Mouse (Mus musculus) E14TG2a.4 (cell line): ENCODE measurements around the gene 1520401A03Rik.

Experiments used
- H3K27me3 ChIP-seq: 2 replicates; pipeline ENCODE4 v1.6.1; 2014; ENCODE audit warnings: low read length, control low read depth; ENCODE audit not compliant: insufficient read depth
- H3K36me3 ChIP-seq: 2 replicates; pipeline ENCODE4 v1.6.1; 2014; ENCODE audit warnings: low read length, control low read depth; ENCODE audit not compliant: insufficient read depth
- H3K4me1 ChIP-seq: replicated peaks from 2 replicates; pipeline ENCODE4 v1.6.1; 2014; ENCODE audit warnings: low read depth, low read length, control low read depth
- H3K4me3 ChIP-seq: replicated peaks from 2 replicates; pipeline ENCODE4 v1.5.1; 2014; ENCODE audit warnings: mild to moderate bottlenecking, low read length
- H3K9me3 ChIP-seq: 2 replicates; pipeline ENCODE4 v1.6.1; 2014; ENCODE audit warnings: low read length, control low read depth
- CTCF ChIP-seq: conservative IDR thresholded peaks from 2 replicates; pipeline ENCODE4 v1.5.1; 2014; ENCODE audit warnings: low read length
- NANOG ChIP-seq: IDR thresholded peaks from 2 replicates; pipeline ENCODE4 v1.6.1; 2014; ENCODE audit warnings: borderline replicate concordance, low read length, mixed read lengths
- POU5F1 ChIP-seq: IDR thresholded peaks from 2 replicates; pipeline ENCODE4 v1.6.1; 2014; ENCODE audit warnings: low read length, borderline replicate concordance

The 1520401A03Rik gene

GRCm38 (mm10) chr17:23758801-23759200 is 36.2 kb upstream of the 1520401A03Rik start:
- H3K4me3 ChIP-seq = peak overlapping the region; percentile 17; the same call in 1 of the 2 replicates
- peaks cover 73% of the 10 kb centered on the region for H3K4me1 ChIP-seq
- H3K27me3 ChIP-seq = no peaks in the 10 kb centered on the region
- no peak for TF ChIP-seq POU5F1
- TF ChIP-seq NANOG = no peak
- TF ChIP-seq CTCF = no peak
- no peaks in the 10 kb centered on the region for H3K9me3 ChIP-seq
- peaks cover 40% of the 10 kb centered on the region for H3K36me3 ChIP-seq

- Histone ChIP-seq H3K36me3 (peaks cover 51% of the 10 kb centered on the region), H3K9me3 (no peaks in the 10 kb centered on the region), H3K4me3 (no peak overlapping the region; the same call in 1 of the 2 replicates), H3K27me3 (no peaks in the 10 kb centered on the region), H3K4me1 (peaks cover 62% of the 10 kb centered on the region)
- TF ChIP-seq NANOG (no peak), POU5F1 (no peak), CTCF (no peak)
Observed at GRCm38 (mm10) chr17:23757581-23757980, 35.0 kb upstream of the 1520401A03Rik start.

- TF ChIP-seq POU5F1 = no peak
- TF ChIP-seq NANOG = no peak
- TF ChIP-seq CTCF = no peak
- H3K9me3 ChIP-seq = no peaks in the 10 kb centered on the region
- peaks cover 48% of the 10 kb centered on the region for H3K4me1 ChIP-seq
- H3K4me3 ChIP-seq = peak overlapping the region; percentile 70
- peaks cover 47% of the 10 kb centered on the region for H3K36me3 ChIP-seq
- H3K27me3 ChIP-seq = no peaks in the 10 kb centered on the region
Observed at GRCm38 (mm10) chr17:23755689-23756088, 33.1 kb upstream of the 1520401A03Rik start.

- TF ChIP-seq NANOG = no peak
- no peak for TF ChIP-seq POU5F1
- TF ChIP-seq CTCF = no peak
- H3K9me3 ChIP-seq = no peaks in the 10 kb centered on the region
- no peak overlapping the region for H3K4me3 ChIP-seq
- peaks cover 37% of the 10 kb centered on the region for H3K4me1 ChIP-seq
- peaks cover 36% of the 10 kb centered on the region for H3K27me3 ChIP-seq
- H3K36me3 ChIP-seq = peaks cover 20% of the 10 kb centered on the region
Observed at GRCm38 (mm10) chr17:23749400-23750191, 27.0 kb upstream of the 1520401A03Rik start.

- H3K36me3 ChIP-seq = peaks cover 13% of the 10 kb centered on the region
- H3K4me1 ChIP-seq = peaks cover 43% of the 10 kb centered on the region
- no peak for TF ChIP-seq NANOG
- TF ChIP-seq POU5F1 = no peak
- peak; percentile 63 for TF ChIP-seq CTCF
- peaks cover 43% of the 10 kb centered on the region for H3K27me3 ChIP-seq
- H3K9me3 ChIP-seq = no peaks in the 10 kb centered on the region
- no peak overlapping the region for H3K4me3 ChIP-seq
Observed at GRCm38 (mm10) chr17:23748631-23749391, 26.2 kb upstream of the 1520401A03Rik start.

- no peak for TF ChIP-seq NANOG
- Histone ChIP-seq H3K4me3 (no peak overlapping the region), H3K9me3 (no peaks in the 10 kb centered on the region), H3K4me1 (peaks cover 48% of the 10 kb centered on the region), H3K36me3 (peaks cover 6% of the 10 kb centered on the region), H3K27me3 (peaks cover 51% of the 10 kb centered on the region)
Observed at GRCm38 (mm10) chr17:23748026-23748425, 25.4 kb upstream of the 1520401A03Rik start.

- Histone ChIP-seq H3K9me3 (no peaks in the 10 kb centered on the region), H3K27me3 (peaks cover 57% of the 10 kb centered on the region), H3K4me1 (peaks cover 53% of the 10 kb centered on the region), H3K36me3 (peaks cover under 1% of the 10 kb centered on the region; the same call in 1 of the 2 replicates), H3K4me3 (no peak overlapping the region)
- TF ChIP-seq NANOG (no peak), CTCF (no peak), POU5F1 (no peak)
Observed at GRCm38 (mm10) chr17:23747471-23747870, 24.9 kb upstream of the 1520401A03Rik start.

- Histone ChIP-seq H3K36me3 (no peaks in the 10 kb centered on the region), H3K27me3 (peaks cover 64% of the 10 kb centered on the region), H3K9me3 (no peaks in the 10 kb centered on the region), H3K4me1 (peaks cover 59% of the 10 kb centered on the region), H3K4me3 (0 out of 2 replicates have a peak overlapping the region, but pooled peaks have one; percentile 58)
- TF ChIP-seq POU5F1 (no peak), NANOG (no peak), CTCF (no peak)
Observed at GRCm38 (mm10) chr17:23746767-23747166, 24.2 kb upstream of the 1520401A03Rik start.
